Mouse (Mus musculus) hindbrain, embryonic 12.5 days (tissue): ENCODE measurements around the gene Fam198b. TPM values are rescaled to one million over a fixed set of nuclear protein-coding genes. Genes with fewer than 3 reads are reported as not detected.

Experiments used
- ATAC-seq: fragments of 200-750 bp; cut with Nextera tagmentation; 2 replicates; pipeline ENCODE4 v1.8.0; 2017; ENCODE audit warnings: moderate TSS enrichment; ENCODE audit not compliant: low FRiP score
- H3K27ac ChIP-seq: fragments of 300-500 bp; sonication (generic); 2 replicates; pipeline ENCODE4 v1.5.1; 2016; ENCODE audit warnings: mild to moderate bottlenecking
- H3K27me3 ChIP-seq: fragments of 300-500 bp; sonication (generic); 2 replicates; pipeline ENCODE4 v1.6.1; 2016; ENCODE audit warnings: mild to moderate bottlenecking
- H3K36me3 ChIP-seq: fragments of 300-500 bp; sonication (generic); 2 replicates; pipeline ENCODE4 v1.6.1; 2016; ENCODE audit warnings: mild to moderate bottlenecking
- H3K4me1 ChIP-seq: fragments of 300-500 bp; sonication (generic); 2 replicates; pipeline ENCODE4 v1.6.1; 2016
- H3K4me2 ChIP-seq: fragments of 300-500 bp; sonication (generic); replicated peaks from 2 replicates; pipeline ENCODE4 v1.6.1; 2016; ENCODE audit warnings: mild to moderate bottlenecking
- H3K4me3 ChIP-seq: fragments of 300-500 bp; sonication (generic); 2 replicates; pipeline ENCODE4 v1.5.1; 2016; ENCODE audit warnings: mild to moderate bottlenecking
- H3K9ac ChIP-seq: fragments of 300-500 bp; sonication (generic); 2 replicates; pipeline ENCODE4 v1.6.1; 2016; ENCODE audit warnings: mild to moderate bottlenecking, moderate library complexity
- H3K9me3 ChIP-seq: fragments of 300-500 bp; sonication (generic); replicated peaks from 2 replicates; pipeline ENCODE4 v1.6.1; 2016; ENCODE audit warnings: mild to moderate bottlenecking
- whole genome bisulfite sequencing: fragments of 180-500 bp; shearing (Covaris S2); methylation state at CpG from one replicate; pipeline ENCODE4 v1.1.7; 2016; 5-methylcytosine and 5-hydroxymethylcytosine counted together
- polyA plus RNA-seq: library from polyadenylated mRNA; unstranded; fragments of >200 nt; fragmentation: Nextera tagmentation; extraction: Ambion mirVana; gene quantifications from 2 replicates; pipeline ENCODE4 v1.2.1, GENCODE M21; 2016

The Fam198b gene
- polyA plus RNA-seq, 1 experiment from 2014 or later: 5.1 TPM

GRCm38 (mm10) chr3:79971542-79971941, 87.2 kb downstream of the Fam198b start:
- no peak overlapping the region for H3K4me2 ChIP-seq
- ATAC-seq: no peak
- no peaks in the 10 kb centered on the region for H3K27me3 ChIP-seq
- H3K4me1 ChIP-seq: no peaks in the 10 kb centered on the region; the same call in 1 of the 2 replicates
- no peaks in the 10 kb centered on the region for H3K9me3 ChIP-seq
- no peaks in the 10 kb centered on the region for H3K36me3 ChIP-seq
- H3K27ac ChIP-seq: no peak overlapping the region
- H3K4me3 ChIP-seq: no peak overlapping the region
- WGBS: 79% methylated on average over 7 of the region's 7 CpGs
- H3K9ac ChIP-seq: no peak overlapping the region

- no peak overlapping the region for H3K27ac ChIP-seq
- H3K9me3 ChIP-seq: no peaks in the 10 kb centered on the region
- no peaks in the 10 kb centered on the region for H3K27me3 ChIP-seq
- 63% methylated on average over 3 of the region's 3 CpGs for WGBS
- peaks cover 3% of the 10 kb centered on the region for H3K4me1 ChIP-seq
- H3K4me3 ChIP-seq: no peak overlapping the region
- no peak overlapping the region for H3K4me2 ChIP-seq
- no peak overlapping the region for H3K9ac ChIP-seq
- ATAC-seq: no peak
- no peaks in the 10 kb centered on the region for H3K36me3 ChIP-seq
Observed at GRCm38 (mm10) chr3:79976786-79977185, 92.5 kb downstream of the Fam198b start.

- no peak overlapping the region for H3K9ac ChIP-seq
- H3K27ac ChIP-seq: no peak overlapping the region
- ATAC-seq: no peak
- peaks cover 3% of the 10 kb centered on the region for H3K4me1 ChIP-seq
- H3K4me3 ChIP-seq: no peak overlapping the region
- WGBS: 70% methylated on average over 11 of the region's 11 CpGs
- no peak overlapping the region for H3K4me2 ChIP-seq
- no peaks in the 10 kb centered on the region for H3K36me3 ChIP-seq
- H3K9me3 ChIP-seq: no peaks in the 10 kb centered on the region
- no peaks in the 10 kb centered on the region for H3K27me3 ChIP-seq
Observed at GRCm38 (mm10) chr3:79977656-79978450, 93.5 kb downstream of the Fam198b start.

- H3K27ac ChIP-seq: no peak overlapping the region
- no peak overlapping the region for H3K4me3 ChIP-seq
- WGBS: 90% methylated on average over 1 of the region's 1 CpGs
- H3K36me3 ChIP-seq: no peaks in the 10 kb centered on the region
- no peak overlapping the region for H3K9ac ChIP-seq
- H3K4me2 ChIP-seq: no peak overlapping the region
- no peak for ATAC-seq
- H3K4me1 ChIP-seq: peaks cover 3% of the 10 kb centered on the region; the same call in 1 of the 2 replicates
- H3K9me3 ChIP-seq: no peaks in the 10 kb centered on the region
- H3K27me3 ChIP-seq: no peaks in the 10 kb centered on the region
Observed at GRCm38 (mm10) chr3:79980714-79981113, 96.4 kb downstream of the Fam198b start.

- 84% methylated on average over 2 of the region's 2 CpGs for WGBS
- Histone ChIP-seq H3K4me1 (no peaks in the 10 kb centered on the region), H3K9ac (no peak overlapping the region), H3K4me2 (no peak overlapping the region), H3K27ac (no peak overlapping the region), H3K27me3 (no peaks in the 10 kb centered on the region), H3K36me3 (no peaks in the 10 kb centered on the region), H3K4me3 (no peak overlapping the region), H3K9me3 (no peaks in the 10 kb centered on the region)
- no peak for ATAC-seq
Observed at GRCm38 (mm10) chr3:79983961-79984419, 99.7 kb downstream of the Fam198b start.

GRCm38 (mm10) chr3:79984542-79984941, 100.2 kb downstream of the Fam198b start:
- H3K9me3 ChIP-seq: no peaks in the 10 kb centered on the region
- no peak for ATAC-seq
- H3K9ac ChIP-seq: no peak overlapping the region
- no peak overlapping the region for H3K4me3 ChIP-seq
- H3K4me1 ChIP-seq: no peaks in the 10 kb centered on the region
- no peaks in the 10 kb centered on the region for H3K27me3 ChIP-seq
- 77% methylated on average over 1 of the region's 1 CpGs for WGBS
- H3K36me3 ChIP-seq: no peaks in the 10 kb centered on the region
- no peak overlapping the region for H3K4me2 ChIP-seq
- no peak overlapping the region for H3K27ac ChIP-seq

- Histone ChIP-seq H3K4me2 (no peak overlapping the region), H3K4me3 (no peak overlapping the region), H3K27ac (no peak overlapping the region), H3K36me3 (no peaks in the 10 kb centered on the region), H3K9me3 (no peaks in the 10 kb centered on the region), H3K27me3 (no peaks in the 10 kb centered on the region), H3K4me1 (no peaks in the 10 kb centered on the region), H3K9ac (no peak overlapping the region)
- no peak for ATAC-seq
- WGBS: 64% methylated on average over 8 of the region's 8 CpGs
Observed at GRCm38 (mm10) chr3:79989250-79989649, 104.9 kb downstream of the Fam198b start.

- no peak overlapping the region for H3K4me3 ChIP-seq
- ATAC-seq: no peak
- H3K36me3 ChIP-seq: no peaks in the 10 kb centered on the region
- no peak overlapping the region for H3K9ac ChIP-seq
- no peaks in the 10 kb centered on the region for H3K27me3 ChIP-seq
- H3K4me1 ChIP-seq: no peaks in the 10 kb centered on the region
- no peak overlapping the region for H3K27ac ChIP-seq
- H3K4me2 ChIP-seq: no peak overlapping the region
- H3K9me3 ChIP-seq: no peaks in the 10 kb centered on the region
- WGBS: 45% methylated on average over 2 of the region's 2 CpGs
Observed at GRCm38 (mm10) chr3:79989911-79990310, 105.6 kb downstream of the Fam198b start.

- no peak overlapping the region for H3K4me2 ChIP-seq
- no peak overlapping the region for H3K9ac ChIP-seq
- ATAC-seq: no peak
- H3K9me3 ChIP-seq: no peaks in the 10 kb centered on the region
- no peaks in the 10 kb centered on the region for H3K4me1 ChIP-seq
- no peaks in the 10 kb centered on the region for H3K27me3 ChIP-seq
- H3K36me3 ChIP-seq: no peaks in the 10 kb centered on the region
- no peak overlapping the region for H3K4me3 ChIP-seq
- H3K27ac ChIP-seq: no peak overlapping the region
Observed at GRCm38 (mm10) chr3:79990480-79990879, 106.1 kb downstream of the Fam198b start.

GRCm38 (mm10) chr3:79994029-79994539, 109.8 kb downstream of the Fam198b start:
- H3K9me3 ChIP-seq: no peaks in the 10 kb centered on the region
- no peak overlapping the region for H3K4me3 ChIP-seq
- WGBS: 63% methylated on average over 5 of the region's 5 CpGs
- H3K27ac ChIP-seq: peak overlapping the region; percentile 41; the same call in 1 of the 2 replicates
- no peak overlapping the region for H3K9ac ChIP-seq
- no peaks in the 10 kb centered on the region for H3K27me3 ChIP-seq
- H3K4me2 ChIP-seq: no peak overlapping the region
- H3K36me3 ChIP-seq: no peaks in the 10 kb centered on the region
- no peak for ATAC-seq
- no peaks in the 10 kb centered on the region for H3K4me1 ChIP-seq

GRCm38 (mm10) chr3:79995726-79996125, 111.4 kb downstream of the Fam198b start:
- Histone ChIP-seq H3K27me3 (no peaks in the 10 kb centered on the region), H3K4me2 (no peak overlapping the region), H3K9me3 (no peaks in the 10 kb centered on the region), H3K4me1 (no peaks in the 10 kb centered on the region), H3K27ac (no peak overlapping the region), H3K4me3 (no peak overlapping the region), H3K36me3 (no peaks in the 10 kb centered on the region), H3K9ac (no peak overlapping the region)
- 0 out of 2 replicates have a peak, but pooled peaks have one; percentile 32 for ATAC-seq
- 84% methylated on average over 6 of the region's 6 CpGs for WGBS
